Comparison of ENCODE assay signal across 14 mouse cellular contexts in genomic region chr5:122805503-122805902, GRCm38 (mm10). TPM values are rescaled to one million over a fixed set of nuclear protein-coding genes. Genes with fewer than 3 reads are reported as not detected.
DNase-seq lines count a peak whose midpoint lies in the region; ATAC-seq and TF ChIP-seq lines count a peak whose summit lies in the region.
"Had no signal": no experiment of that assay in that cellular context is flagged by ENCODE, and none has a peak within 500 bp of the region (broad histone marks: within the 10 kb centered on the region; RNA-seq: fewer than 3 reads in every experiment).

No protein-coding gene starts in this region.

- no peaks in the 10 kb centered on the region for H3K27me3 ChIP-seq in heart, postnatal 0 days (ENCODE audit: control insufficient read depth, insufficient read depth, low read length)
- no peaks in the 10 kb centered on the region for H3K27me3 ChIP-seq in lung, postnatal 0 days (replicated peaks; ENCODE audit: insufficient read depth, low read length)

- no peak for ATAC-seq in heart, postnatal 0 days (ENCODE audit: insufficient read depth, low read depth)
- ATAC-seq in lung, postnatal 0 days, result no peak

- peak; percentile 36 for TF ChIP-seq CTCF in heart, postnatal 0 days (IDR thresholded peaks at IDR 0.05; ENCODE audit: low read depth)
- TF ChIP-seq CTCF in lung, postnatal 0 days (IDR thresholded peaks at IDR 0.05), result peak; percentile 59
- TF ChIP-seq CTCF in lung, adult 2 months (IDR thresholded peaks at IDR 0.05; ENCODE audit: insufficient read depth, low read length), result no peak

- no peak overlapping the region for H3K4me2 ChIP-seq in heart, postnatal 0 days (ENCODE audit: low read depth, low read length)
- H3K4me2 ChIP-seq in lung, postnatal 0 days (replicated peaks; ENCODE audit: low read depth, low read length), result no peak overlapping the region

- no peaks in the 10 kb centered on the region for H3K9me3 ChIP-seq in heart, postnatal 0 days (replicated peaks; ENCODE audit: control insufficient read depth, low read length)
- H3K9me3 ChIP-seq in lung, postnatal 0 days (ENCODE audit: low read length), result no peaks in the 10 kb centered on the region
- H3K9me3 ChIP-seq: heart, embryonic 10.5 days had no signal

- peaks cover 9% of the 10 kb centered on the region; the same call in 1 of the 2 replicates for H3K4me1 ChIP-seq in heart, postnatal 0 days (ENCODE audit: control insufficient read depth, insufficient read depth)
- no peaks in the 10 kb centered on the region for H3K4me1 ChIP-seq in lung, postnatal 0 days (ENCODE audit: insufficient read depth, low read depth, low read length)
- no peaks in the 10 kb centered on the region; the same call in 1 of the 2 replicates for H3K4me1 ChIP-seq in lung, adult 2 months (ENCODE audit: control insufficient read depth, insufficient read depth, low read length)

- WGBS in heart, postnatal 0 days, result 51% methylated on average over 3 of the region's 3 CpGs
- 69% methylated on average over 3 of the region's 3 CpGs for WGBS in lung, postnatal 0 days
- 62% methylated on average over 3 of the region's 3 CpGs for WGBS in lung, adult 2 months

- no peak for DNase-seq in heart, postnatal 0 days (ENCODE audit: low spot score)
- no peak for DNase-seq in heart, postnatal 10 days
- peak; percentile 30 for DNase-seq in lung, postnatal 0 days (ENCODE audit: low spot score)
- DNase-seq in lung, adult 2 months, result no peak
- DNase-seq in brain, adult 2 months (ENCODE audit: low read depth, low spot score), result peak; percentile 40
- DNase-seq in thymus, adult 18-20 months, result no peak
- DNase-seq in frontal cortex, adult 2 months (ENCODE audit: extremely low spot score in 1 of 2, low spot score in 1 of 2), result no peak
- DNase-seq: adrenal gland, postnatal 36 days; cerebellum, adult 11-12 months; heart, postnatal 4 days; kidney, postnatal 14 days; lung, postnatal 10 days had no signal

- H3K36me3 ChIP-seq in heart, postnatal 0 days (replicated peaks; ENCODE audit: control insufficient read depth, insufficient read depth, low read length), result peaks cover 90% of the 10 kb centered on the region
- H3K36me3 ChIP-seq in lung, postnatal 0 days (ENCODE audit: insufficient read depth, low read length), result peaks cover 27% of the 10 kb centered on the region; the same call in 1 of the 2 replicates

- H3K27ac ChIP-seq in heart, postnatal 0 days (ENCODE audit: low read depth), result no peak overlapping the region
- no peak overlapping the region for H3K27ac ChIP-seq in lung, postnatal 0 days (ENCODE audit: low read length)
- H3K27ac ChIP-seq: heart, embryonic 10.5 days had no signal

- H3K4me3 ChIP-seq in heart, postnatal 0 days (ENCODE audit: low read depth, low read length), result no peak overlapping the region
- no peak overlapping the region for H3K4me3 ChIP-seq in lung, postnatal 0 days (ENCODE audit: low read depth, low read length)
- H3K4me3 ChIP-seq in lung, adult 2 months (replicated peaks; ENCODE audit: extremely low read depth, low read depth, low read length), result no peak overlapping the region
- H3K4me3 ChIP-seq: heart, embryonic 10.5 days; myocyte had no signal

- no peak for TF ChIP-seq EP300 in heart, postnatal 0 days (IDR thresholded peaks at IDR 0.05; ENCODE audit: low read depth)
- no peak for TF ChIP-seq EP300 in lung, postnatal 0 days (IDR thresholded peaks at IDR 0.05)

- no peak for TF ChIP-seq POLR2A in lung, adult 2 months (IDR thresholded peaks at IDR 0.05; ENCODE audit: borderline replicate concordance, extremely low read depth, low read depth, low read length)

- no peak overlapping the region for H3K9ac ChIP-seq in heart, postnatal 0 days (replicated peaks; ENCODE audit: low read depth, low read length)
- no peak overlapping the region for H3K9ac ChIP-seq in lung, postnatal 0 days (replicated peaks; ENCODE audit: low read depth)

- intact Hi-C loops in heart, postnatal 10 days (cut with DNase I), result no loop called here

RNA-seq across cellular contexts. Expression of gene Anapc5, which starts 15.6 kb away (rescaled TPM):
- total RNA-seq in heart, postnatal 0 days (2014; rRNA removed; ENCODE audit: low replicate concordance), result 380 and 418 TPM in 2 replicates
- polyA plus RNA-seq in heart, postnatal 0 days (2015; fragmentation: Nextera tagmentation; extraction: Ambion mirVana), result 195 and 213 TPM in 2 replicates
- 100 to 1,000 TPM; 215 to 217 TPM for total RNA-seq in heart, postnatal 10 days (2021)
- polyA plus RNA-seq in lung, postnatal 0 days (2015; fragmentation: Nextera tagmentation; extraction: Ambion mirVana), result 166 and 180 TPM in 2 replicates
- polyA plus RNA-seq in lung, adult 2 months (2012; rRNA removed), result 207 and 274 TPM in 2 replicates
- polyA plus RNA-seq in frontal cortex, adult 2 months (2012; rRNA removed), result 399 and 447 TPM in 2 replicates

RNA-seq across cellular contexts. Expression of gene Camkk2, which starts 26.3 kb away (rescaled TPM):
- 9.3 and 24.0 TPM in 2 replicates for total RNA-seq in heart, postnatal 0 days (2014; rRNA removed; ENCODE audit: low replicate concordance)
- 11.7 and 13.0 TPM in 2 replicates for polyA plus RNA-seq in heart, postnatal 0 days (2015; fragmentation: Nextera tagmentation; extraction: Ambion mirVana)
- 10 to 100 TPM; 15.6 to 16.5 TPM for total RNA-seq in heart, postnatal 10 days (2021)
- polyA plus RNA-seq in lung, postnatal 0 days (2015; fragmentation: Nextera tagmentation; extraction: Ambion mirVana), result 29.2 and 29.6 TPM in 2 replicates
- polyA plus RNA-seq in lung, adult 2 months (2012; rRNA removed), result 33.3 and 35.6 TPM in 2 replicates
- polyA plus RNA-seq in frontal cortex, adult 2 months (2012; rRNA removed), result 193 and 204 TPM in 2 replicates

RNA-seq across cellular contexts. Expression of gene Rnf34, which starts 44.3 kb away (rescaled TPM):
- 20.2 and 23.4 TPM in 2 replicates for total RNA-seq in heart, postnatal 0 days (2014; rRNA removed; ENCODE audit: low replicate concordance)
- polyA plus RNA-seq in heart, postnatal 0 days (2015; fragmentation: Nextera tagmentation; extraction: Ambion mirVana), result 24.9 and 28.4 TPM in 2 replicates
- total RNA-seq in heart, postnatal 10 days (2021), result 10 to 100 TPM; 26.8 to 32.9 TPM
- 24.3 and 24.7 TPM in 2 replicates for polyA plus RNA-seq in lung, postnatal 0 days (2015; fragmentation: Nextera tagmentation; extraction: Ambion mirVana)
- polyA plus RNA-seq in lung, adult 2 months (2012; rRNA removed), result 7.8 and 9.6 TPM in 2 replicates
- polyA plus RNA-seq in frontal cortex, adult 2 months (2012; rRNA removed), result 27.5 and 31.7 TPM in 2 replicates

Comparison
In these comparisons a context has a peak if more than half of its experiments do, and no peak if none do; other contexts are left out.
1. DNase-seq: peak in lung, postnatal 0 days (single experiment) and brain, adult 2 months (single experiment); none in heart, postnatal 0 days (single experiment), heart, postnatal 10 days (0 of 2), lung, adult 2 months (single experiment), thymus, adult 18-20 months (0 of 2) and frontal cortex, adult 2 months (0 of 2).